Mouse (Mus musculus) forebrain, embryonic 15.5 days (tissue): Measurements from ENCODE around the gene Socs3. TPM values are rescaled to one million over a fixed set of nuclear protein-coding genes. Genes with fewer than 3 reads are reported as not detected.

Experiments used
- ATAC-seq: fragments of 200-750 bp; cut with Nextera tagmentation; replicated peaks from 2 replicates; pipeline ENCODE4 v1.8.0; 2017; ENCODE audit warnings: mild to moderate bottlenecking, moderate TSS enrichment, moderate library complexity
- H3K27ac ChIP-seq: fragments of 300-500 bp; sonication (generic); replicated peaks from 2 replicates; pipeline ENCODE4 v1.5.1; 2015; ENCODE audit warnings: mild to moderate bottlenecking, inconsistent platforms
- H3K27me3 ChIP-seq: fragments of 300-500 bp; sonication (generic); 2 replicates; pipeline ENCODE4 v1.6.1; 2015; ENCODE audit warnings: inconsistent platforms
- H3K36me3 ChIP-seq: fragments of 300-500 bp; sonication (generic); 2 replicates; pipeline ENCODE4 v1.6.1; 2015; ENCODE audit warnings: mild to moderate bottlenecking, inconsistent platforms
- H3K4me1 ChIP-seq: fragments of 300-500 bp; sonication (generic); 2 replicates; pipeline ENCODE4 v1.6.1; 2015; ENCODE audit warnings: inconsistent platforms
- H3K4me2 ChIP-seq: fragments of 300-500 bp; sonication (generic); replicated peaks from 2 replicates; pipeline ENCODE4 v1.6.1; 2015; ENCODE audit warnings: mild to moderate bottlenecking, inconsistent platforms
- H3K4me3 ChIP-seq: fragments of 300-500 bp; sonication (generic); 2 replicates; pipeline ENCODE4 v1.5.1; 2015; ENCODE audit warnings: mild to moderate bottlenecking, inconsistent platforms
- H3K9ac ChIP-seq: fragments of 300-500 bp; sonication (generic); replicated peaks from 2 replicates; pipeline ENCODE4 v1.6.1; 2015; ENCODE audit warnings: mild to moderate bottlenecking, inconsistent platforms
- H3K9me3 ChIP-seq: fragments of 300-500 bp; sonication (generic); 2 replicates; pipeline ENCODE4 v1.6.1; 2016; ENCODE audit warnings: inconsistent platforms
- WGBS: fragments of 180-500 bp; shearing (Covaris S2); methylation state at CpG from one replicate; pipeline ENCODE4 v1.1.7; 2015; ENCODE audit warnings: mixed read lengths; 5-methylcytosine and 5-hydroxymethylcytosine counted together
- polyA plus RNA-seq: library from polyadenylated mRNA; unstranded; fragments of >200 nt; fragmentation: Nextera tagmentation; extraction: Ambion mirVana; gene quantifications from 2 replicates; pipeline ENCODE4 v1.2.1, GENCODE M21; 2015

The Socs3 gene
- polyA plus RNA-seq, 1 experiment from 2014 or later = 15.1 TPM

GRCm38 (mm10) chr11:117958197-117958596, 11.7 kb downstream of the Socs3 start:
- Histone ChIP-seq H3K9me3 (no peaks in the 10 kb centered on the region), H3K27me3 (no peaks in the 10 kb centered on the region), H3K4me3 (no peak overlapping the region), H3K27ac (no peak overlapping the region), H3K4me2 (no peak overlapping the region), H3K4me1 (peaks cover 28% of the 10 kb centered on the region), H3K9ac (no peak overlapping the region), H3K36me3 (no peaks in the 10 kb centered on the region)
- ATAC-seq = no peak
- WGBS = 49% methylated on average over 7 of the region's 7 CpGs

- no peak overlapping the region for H3K9ac ChIP-seq
- ATAC-seq = no peak
- no peak overlapping the region for H3K27ac ChIP-seq
- H3K9me3 ChIP-seq = no peaks in the 10 kb centered on the region
- WGBS = 76% methylated on average over 13 of the region's 13 CpGs
- peaks cover 18% of the 10 kb centered on the region for H3K4me1 ChIP-seq
- no peak overlapping the region for H3K4me3 ChIP-seq
- H3K27me3 ChIP-seq = no peaks in the 10 kb centered on the region
- H3K4me2 ChIP-seq = no peak overlapping the region
- H3K36me3 ChIP-seq = no peaks in the 10 kb centered on the region
Observed at GRCm38 (mm10) chr11:117955621-117956020, 14.2 kb downstream of the Socs3 start.

- Histone ChIP-seq H3K9ac (no peak overlapping the region), H3K9me3 (no peaks in the 10 kb centered on the region), H3K4me2 (no peak overlapping the region), H3K27ac (no peak overlapping the region), H3K4me1 (peaks cover 21% of the 10 kb centered on the region), H3K4me3 (no peak overlapping the region), H3K36me3 (no peaks in the 10 kb centered on the region), H3K27me3 (no peaks in the 10 kb centered on the region)
- 72% methylated on average over 9 of the region's 9 CpGs for WGBS
- ATAC-seq = no peak
Observed at GRCm38 (mm10) chr11:117954819-117955218, 15.0 kb downstream of the Socs3 start.

GRCm38 (mm10) chr11:117954094-117954493, 15.8 kb downstream of the Socs3 start:
- WGBS = 55% methylated on average over 2 of the region's 2 CpGs
- Histone ChIP-seq H3K4me3 (no peak overlapping the region), H3K9me3 (no peaks in the 10 kb centered on the region), H3K27ac (no peak overlapping the region; the same call in 1 of the 2 replicates), H3K36me3 (no peaks in the 10 kb centered on the region), H3K27me3 (no peaks in the 10 kb centered on the region), H3K9ac (no peak overlapping the region), H3K4me1 (peaks cover 24% of the 10 kb centered on the region), H3K4me2 (no peak overlapping the region)
- ATAC-seq = no peak

GRCm38 (mm10) chr11:117952174-117952933, 17.5 kb downstream of the Socs3 start:
- no peak overlapping the region for H3K4me2 ChIP-seq
- no peak overlapping the region for H3K9ac ChIP-seq
- H3K4me1 ChIP-seq = peaks cover 19% of the 10 kb centered on the region
- H3K27ac ChIP-seq = no peak overlapping the region
- no peaks in the 10 kb centered on the region for H3K9me3 ChIP-seq
- H3K4me3 ChIP-seq = no peak overlapping the region
- no peak for ATAC-seq
- no peaks in the 10 kb centered on the region for H3K27me3 ChIP-seq
- 64% methylated on average over 9 of the region's 9 CpGs for WGBS
- H3K36me3 ChIP-seq = no peaks in the 10 kb centered on the region

- Histone ChIP-seq H3K27me3 (no peaks in the 10 kb centered on the region), H3K36me3 (no peaks in the 10 kb centered on the region), H3K4me3 (no peak overlapping the region), H3K9me3 (no peaks in the 10 kb centered on the region), H3K27ac (no peak overlapping the region), H3K4me2 (no peak overlapping the region), H3K9ac (no peak overlapping the region), H3K4me1 (peaks cover 19% of the 10 kb centered on the region)
- 83% methylated on average over 6 of the region's 6 CpGs for WGBS
- ATAC-seq = no peak
Observed at GRCm38 (mm10) chr11:117951391-117951790, 18.5 kb downstream of the Socs3 start.

- peak overlapping the region; percentile 60 for H3K4me2 ChIP-seq
- H3K9ac ChIP-seq = peak overlapping the region; percentile 48
- no peak overlapping the region for H3K27ac ChIP-seq
- H3K9me3 ChIP-seq = no peaks in the 10 kb centered on the region
- peaks cover 14% of the 10 kb centered on the region for H3K4me1 ChIP-seq
- peak overlapping the region; percentile 29 for H3K4me3 ChIP-seq
- WGBS = under 1% methylated on average over 49 of the region's 49 CpGs
- no peaks in the 10 kb centered on the region for H3K27me3 ChIP-seq
- ATAC-seq = peak; percentile 84
- no peaks in the 10 kb centered on the region for H3K36me3 ChIP-seq
Observed at GRCm38 (mm10) chr11:117949392-117950091, 20.3 kb downstream of the Socs3 start.

- Histone ChIP-seq H3K9ac (no peak overlapping the region), H3K9me3 (no peaks in the 10 kb centered on the region), H3K4me1 (peaks cover 9% of the 10 kb centered on the region), H3K27me3 (no peaks in the 10 kb centered on the region), H3K4me2 (no peak overlapping the region), H3K27ac (no peak overlapping the region), H3K36me3 (no peaks in the 10 kb centered on the region), H3K4me3 (no peak overlapping the region)
- WGBS = 79% methylated on average over 10 of the region's 10 CpGs
- no peak for ATAC-seq
Observed at GRCm38 (mm10) chr11:117946996-117947419, 22.8 kb downstream of the Socs3 start.

- H3K36me3 ChIP-seq = no peaks in the 10 kb centered on the region
- no peak overlapping the region for H3K27ac ChIP-seq
- 90% methylated on average over 11 of the region's 11 CpGs for WGBS
- ATAC-seq = no peak
- H3K9ac ChIP-seq = no peak overlapping the region
- H3K4me1 ChIP-seq = peaks cover 15% of the 10 kb centered on the region
- no peaks in the 10 kb centered on the region for H3K27me3 ChIP-seq
- no peaks in the 10 kb centered on the region for H3K9me3 ChIP-seq
- H3K4me2 ChIP-seq = no peak overlapping the region
- no peak overlapping the region for H3K4me3 ChIP-seq
Observed at GRCm38 (mm10) chr11:117946195-117946979, 23.5 kb downstream of the Socs3 start.

GRCm38 (mm10) chr11:117941848-117942247, 28.0 kb downstream of the Socs3 start:
- 26% methylated on average over 4 of the region's 4 CpGs for WGBS
- H3K36me3 ChIP-seq = no peaks in the 10 kb centered on the region
- ATAC-seq = no peak
- no peak overlapping the region for H3K4me2 ChIP-seq
- H3K4me3 ChIP-seq = no peak overlapping the region
- no peaks in the 10 kb centered on the region for H3K27me3 ChIP-seq
- no peak overlapping the region for H3K27ac ChIP-seq
- no peaks in the 10 kb centered on the region for H3K9me3 ChIP-seq
- H3K4me1 ChIP-seq = peaks cover 32% of the 10 kb centered on the region
- no peak overlapping the region for H3K9ac ChIP-seq

- Histone ChIP-seq H3K36me3 (no peaks in the 10 kb centered on the region), H3K4me1 (peaks cover 34% of the 10 kb centered on the region), H3K4me2 (no peak overlapping the region), H3K4me3 (no peak overlapping the region), H3K27me3 (no peaks in the 10 kb centered on the region), H3K9me3 (no peaks in the 10 kb centered on the region), H3K27ac (no peak overlapping the region), H3K9ac (no peak overlapping the region)
- WGBS = 92% methylated on average over 8 of the region's 8 CpGs
- no peak for ATAC-seq
Observed at GRCm38 (mm10) chr11:117941325-117941834, 28.5 kb downstream of the Socs3 start.

GRCm38 (mm10) chr11:117940881-117941280, 29.0 kb downstream of the Socs3 start:
- H3K27ac ChIP-seq = peak overlapping the region; percentile 81
- H3K4me1 ChIP-seq = peaks cover 39% of the 10 kb centered on the region
- no peak overlapping the region for H3K4me3 ChIP-seq
- no peak for ATAC-seq
- H3K27me3 ChIP-seq = no peaks in the 10 kb centered on the region
- no peaks in the 10 kb centered on the region for H3K36me3 ChIP-seq
- no peak overlapping the region for H3K9ac ChIP-seq
- 93% methylated on average over 6 of the region's 6 CpGs for WGBS
- no peak overlapping the region for H3K4me2 ChIP-seq
- H3K9me3 ChIP-seq = no peaks in the 10 kb centered on the region
